8 mouse cellular contexts compared by ENCODE assay signal in the genomic region with DNA sequence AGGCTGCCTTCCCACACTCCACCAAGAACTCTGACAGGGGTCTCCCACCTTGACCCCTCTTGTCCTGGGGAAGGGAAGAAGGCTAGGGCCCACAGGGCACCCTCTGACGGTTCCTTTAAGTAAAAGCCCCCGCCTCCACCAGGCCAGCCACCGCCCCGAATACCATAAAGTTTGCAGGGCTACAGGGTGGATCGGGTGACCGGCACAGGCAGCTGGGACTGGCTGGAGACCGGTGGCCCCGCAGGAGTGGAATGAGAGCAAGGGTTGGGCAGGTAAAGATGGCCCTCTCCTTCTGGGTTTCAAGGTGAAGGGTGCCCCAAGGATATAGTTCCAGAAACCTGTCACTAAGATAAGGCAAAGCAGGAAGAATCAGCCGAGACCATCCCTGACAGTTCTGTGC. TPM values are rescaled to one million over a fixed set of nuclear protein-coding genes. Genes with fewer than 3 reads are reported as not detected.
A peak's percentile ranks its signal among the peaks of the same experiment; 100 is the strongest.
DNase-seq lines count a peak whose midpoint lies in the region; ATAC-seq and TF ChIP-seq lines count a peak whose summit lies in the region.

No protein-coding gene starts in this region.

- DNase-seq in gastrocnemius, adult 2 months, result peak; percentile 79
- DNase-seq in gastrocnemius, postnatal 10 days, result no peak
- peak; percentile 64 for DNase-seq in Muller cell, postnatal 12 days (ENCODE audit: inconsistent ontology term)
- DNase-seq in hindbrain, postnatal 0 days (ENCODE audit: low spot score), result no peak
- no peak for DNase-seq in thymus, postnatal 0 days (ENCODE audit: low spot score)
- DNase-seq in embryo, embryonic 11 days, result no peak
- no peak for DNase-seq in cerebellum, postnatal 14 days

- TF ChIP-seq CTCF in gastrocnemius, adult 2 months (IDR thresholded peaks at IDR 0.05), result no peak
- no peak for TF ChIP-seq CTCF in hindbrain, postnatal 0 days (IDR thresholded peaks at IDR 0.05; ENCODE audit: low read depth)

- H3K36me3 ChIP-seq in hindbrain, postnatal 0 days (ENCODE audit: insufficient read depth, low read length), result no peaks in the 10 kb centered on the region
- no peaks in the 10 kb centered on the region for H3K36me3 ChIP-seq in limb, embryonic 12.5 days

- H3K4me1 ChIP-seq in hindbrain, postnatal 0 days (ENCODE audit: insufficient read depth, low read length), result peaks cover 13% of the 10 kb centered on the region
- peaks cover 93% of the 10 kb centered on the region for H3K4me1 ChIP-seq in limb, embryonic 12.5 days (replicated peaks)

- no peaks in the 10 kb centered on the region for H3K27me3 ChIP-seq in hindbrain, postnatal 0 days (ENCODE audit: insufficient read depth, low read length)
- H3K27me3 ChIP-seq in limb, embryonic 12.5 days, result no peaks in the 10 kb centered on the region

- 30% methylated on average over 9 of the region's 9 CpGs for WGBS in hindbrain, postnatal 0 days
- 3% methylated on average over 9 of the region's 9 CpGs for WGBS in limb, embryonic 12.5 days

- no peaks in the 10 kb centered on the region for H3K9me3 ChIP-seq in hindbrain, postnatal 0 days (ENCODE audit: low read length)
- H3K9me3 ChIP-seq in limb, embryonic 12.5 days, result no peaks in the 10 kb centered on the region

- no peak overlapping the region for H3K9ac ChIP-seq in hindbrain, postnatal 0 days (replicated peaks; ENCODE audit: low read length)
- peak overlapping the region; percentile 28 for H3K9ac ChIP-seq in limb, embryonic 12.5 days (replicated peaks)

- 0 out of 2 replicates have a peak overlapping the region, but pooled peaks have one; percentile 0 for H3K4me2 ChIP-seq in hindbrain, postnatal 0 days (ENCODE audit: low read depth, low read length)
- peak overlapping the region; percentile 56 for H3K4me2 ChIP-seq in limb, embryonic 12.5 days

- H3K27ac ChIP-seq in gastrocnemius, adult 2 months, result peak overlapping the region; percentile 99
- peak overlapping the region; percentile 27; the same call in 1 of the 2 replicates for H3K27ac ChIP-seq in hindbrain, postnatal 0 days
- H3K27ac ChIP-seq in limb, embryonic 12.5 days, result peak overlapping the region; percentile 74

- peak overlapping the region; percentile 76 for H3K4me3 ChIP-seq in gastrocnemius, adult 2 months
- H3K4me3 ChIP-seq in hindbrain, postnatal 0 days (ENCODE audit: low read length), result no peak overlapping the region
- H3K4me3 ChIP-seq in limb, embryonic 12.5 days (replicated peaks), result peak overlapping the region; percentile 21

- intact Hi-C loops in gastrocnemius, adult 2 months (cut with DNase I), result no loop called here

- ATAC-seq in hindbrain, postnatal 0 days, result no peak
- ATAC-seq in limb, embryonic 12.5 days (ENCODE audit: insufficient number of reproducible peaks, insufficient read depth, low FRiP score, low TSS enrichment, low read depth), result no peak

RNA-seq across cellular contexts. Expression of gene Sema3b, which starts 2.4 kb away (rescaled TPM):
- 10 to 100 TPM; 11.2 to 17.9 TPM for total RNA-seq in gastrocnemius, adult 2 months (2021)
- total RNA-seq in gastrocnemius, postnatal 10 days (2021), result 10 to 100 TPM; 41.8 to 51.3 TPM
- total RNA-seq in hindbrain, postnatal 0 days (2014; rRNA removed), result 11.2 and 14.6 TPM in 2 replicates
- polyA plus RNA-seq in hindbrain, postnatal 0 days (2015; fragmentation: Nextera tagmentation; extraction: Ambion mirVana), result 8.3 and 9.0 TPM in 2 replicates
- polyA plus RNA-seq in limb, embryonic 12.5 days (2016; fragmentation: Nextera tagmentation; extraction: Ambion mirVana), result 8.1 and 9.1 TPM in 2 replicates
- 1.4 and 1.8 TPM in 2 replicates for polyA plus RNA-seq in thymus, postnatal 0 days (2015; fragmentation: Nextera tagmentation; extraction: Ambion mirVana)

RNA-seq across cellular contexts. Expression of gene Ifrd2, which starts 19.1 kb away (rescaled TPM):
- 10 to 100 TPM; 48.5 to 50.4 TPM for total RNA-seq in gastrocnemius, adult 2 months (2021)
- 10 to 100 TPM; 34.6 to 40.4 TPM for total RNA-seq in gastrocnemius, postnatal 10 days (2021)
- total RNA-seq in hindbrain, postnatal 0 days (2014; rRNA removed), result 7.6 and 10.9 TPM in 2 replicates
- 9.0 and 9.3 TPM in 2 replicates for polyA plus RNA-seq in hindbrain, postnatal 0 days (2015; fragmentation: Nextera tagmentation; extraction: Ambion mirVana)
- 38.5 and 40.2 TPM in 2 replicates for polyA plus RNA-seq in limb, embryonic 12.5 days (2016; fragmentation: Nextera tagmentation; extraction: Ambion mirVana)
- polyA plus RNA-seq in thymus, postnatal 0 days (2015; fragmentation: Nextera tagmentation; extraction: Ambion mirVana), result 43.6 and 48.7 TPM in 2 replicates

RNA-seq across cellular contexts. Expression of gene Hyal3, which starts 26.0 kb away (rescaled TPM):
- total RNA-seq in gastrocnemius, adult 2 months (2021), result under 1 TPM; 0.22 to 0.33 TPM
- 1 to 10 TPM in 1 of 2 experiments, under 1 TPM in 1; 0.28 to 1.1 TPM for total RNA-seq in gastrocnemius, postnatal 10 days (2021)
- total RNA-seq in hindbrain, postnatal 0 days (2014; rRNA removed), result 3.3 and 4.9 TPM in 2 replicates
- 1.7 and 1.9 TPM in 2 replicates for polyA plus RNA-seq in hindbrain, postnatal 0 days (2015; fragmentation: Nextera tagmentation; extraction: Ambion mirVana)
- 1.3 and 1.4 TPM in 2 replicates for polyA plus RNA-seq in limb, embryonic 12.5 days (2016; fragmentation: Nextera tagmentation; extraction: Ambion mirVana)
- polyA plus RNA-seq in thymus, postnatal 0 days (2015; fragmentation: Nextera tagmentation; extraction: Ambion mirVana), result 0.90 and 1.2 TPM in 2 replicates

RNA-seq across cellular contexts. Expression of gene Naa80, which starts 27.9 kb away (rescaled TPM):
- 10 to 100 TPM; 11.8 to 14.7 TPM for total RNA-seq in gastrocnemius, adult 2 months (2021)
- total RNA-seq in gastrocnemius, postnatal 10 days (2021), result 10 to 100 TPM; 12.1 to 15.7 TPM
- total RNA-seq in hindbrain, postnatal 0 days (2014; rRNA removed), result 29.9 and 32.8 TPM in 2 replicates
- polyA plus RNA-seq in hindbrain, postnatal 0 days (2015; fragmentation: Nextera tagmentation; extraction: Ambion mirVana), result 17.8 and 19.4 TPM in 2 replicates
- polyA plus RNA-seq in limb, embryonic 12.5 days (2016; fragmentation: Nextera tagmentation; extraction: Ambion mirVana), result 14.3 and 16.1 TPM in 2 replicates
- polyA plus RNA-seq in thymus, postnatal 0 days (2015; fragmentation: Nextera tagmentation; extraction: Ambion mirVana), result 18.4 and 23.1 TPM in 2 replicates

RNA-seq across cellular contexts. Expression of gene Gnai2, which starts 28.6 kb away (rescaled TPM):
- 10 to 100 TPM; 59.9 to 77.7 TPM for total RNA-seq in gastrocnemius, adult 2 months (2021)
- 100 to 1,000 TPM; 193 to 231 TPM for total RNA-seq in gastrocnemius, postnatal 10 days (2021)
- 334 and 369 TPM in 2 replicates for total RNA-seq in hindbrain, postnatal 0 days (2014; rRNA removed)
- 275 and 287 TPM in 2 replicates for polyA plus RNA-seq in hindbrain, postnatal 0 days (2015; fragmentation: Nextera tagmentation; extraction: Ambion mirVana)
- 400 and 416 TPM in 2 replicates for polyA plus RNA-seq in limb, embryonic 12.5 days (2016; fragmentation: Nextera tagmentation; extraction: Ambion mirVana)
- polyA plus RNA-seq in thymus, postnatal 0 days (2015; fragmentation: Nextera tagmentation; extraction: Ambion mirVana), result 466 and 479 TPM in 2 replicates

Comparison
In these comparisons a context has a peak if more than half of its experiments do, and no peak if none do; other contexts are left out.
1. DNase-seq: peak in gastrocnemius, adult 2 months (single experiment) and Muller cell, postnatal 12 days (single experiment); none in gastrocnemius, postnatal 10 days (single experiment), hindbrain, postnatal 0 days (single experiment), thymus, postnatal 0 days (single experiment), embryo, embryonic 11 days (single experiment) and cerebellum, postnatal 14 days (0 of 2).
2. H3K27ac ChIP-seq: peak in every context shown above with its lines; median percentile 99 in gastrocnemius, adult 2 months; 74 in limb, embryonic 12.5 days; 27 in hindbrain, postnatal 0 days.